Mouse (Mus musculus): ENCODE data around the gene Gpm6b.
A peak's percentile ranks its signal among the peaks of the same experiment; 100 is the strongest.

The Gpm6b gene

DNA sequence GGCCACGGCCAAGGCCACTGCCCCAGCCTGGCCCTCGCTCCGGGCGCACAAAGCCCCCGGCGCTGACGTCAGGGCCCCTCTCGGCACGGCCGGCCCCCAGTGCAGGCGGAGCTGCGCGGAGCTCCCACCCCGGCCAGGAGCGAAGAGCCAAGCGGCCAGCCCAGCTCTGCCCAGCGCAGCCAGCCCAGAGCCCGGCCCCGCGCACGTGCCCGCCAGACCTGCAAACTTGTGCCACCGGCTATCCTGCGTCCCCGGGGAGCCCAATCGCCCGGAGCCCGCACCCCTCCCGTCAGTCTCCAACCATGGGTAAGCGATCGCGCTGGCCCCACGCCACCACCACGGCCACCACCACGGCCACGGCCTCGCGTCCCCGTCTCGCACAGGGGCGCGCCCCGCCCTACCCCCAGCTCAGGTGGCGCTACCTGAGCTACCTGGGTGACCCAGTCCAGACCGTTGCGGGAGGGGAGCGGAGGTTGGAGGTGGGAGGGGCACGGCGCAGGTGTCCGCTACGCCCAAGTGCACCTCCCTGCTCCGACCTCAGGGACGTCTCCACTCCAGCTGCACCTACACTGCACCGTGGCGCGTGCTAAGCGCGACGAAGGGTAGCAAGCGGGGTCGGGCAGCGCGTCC lies at the start of gene Gpm6b:
Gene Gpm6b, plus strand, starts transcription at position 81 of the 630 bp plus-strand sequence.
- peak; percentile 5 for DNase-seq (ENCODE audit: low read depth, low spot score)

DNA sequence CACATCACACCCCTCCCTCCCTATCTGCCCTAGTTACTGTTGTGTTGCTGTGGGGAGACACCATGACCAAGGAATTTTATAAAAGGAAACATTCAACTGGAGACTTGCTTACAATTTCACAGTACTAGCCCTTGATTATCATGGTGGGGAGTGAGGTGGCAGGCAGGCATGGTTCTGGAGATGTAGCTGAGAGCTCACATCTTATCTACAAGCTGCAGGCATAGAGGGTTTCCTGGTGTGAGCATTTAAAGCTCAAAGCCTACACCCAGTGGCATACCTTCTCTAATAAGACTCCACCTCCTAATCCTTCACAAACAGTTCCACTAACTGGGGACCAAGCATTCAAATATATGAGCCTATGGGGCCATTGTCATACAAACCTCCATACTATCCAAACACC lies 42.4 kb upstream of the Gpm6b start:
- no peak for DNase-seq (ENCODE audit: low read depth, low spot score)

DNA sequence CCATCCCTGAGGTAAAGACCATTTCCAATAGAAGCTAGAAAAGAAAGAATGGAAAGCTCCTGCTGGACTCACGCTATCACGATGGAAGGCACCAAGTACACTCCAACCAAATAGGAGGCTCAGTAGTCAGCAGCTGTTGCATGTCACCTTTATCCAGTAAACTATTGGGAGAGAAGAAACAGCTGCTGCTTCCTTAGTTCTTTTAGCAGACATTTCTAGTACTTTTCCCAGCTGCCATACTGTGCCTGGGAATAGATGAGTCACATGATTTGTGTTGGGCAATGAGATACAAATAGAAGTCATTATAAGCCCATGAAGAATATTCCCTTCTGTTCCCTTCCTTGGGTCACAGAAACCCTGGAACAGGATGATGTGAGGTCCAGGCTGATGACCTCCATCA lies 40.4 kb upstream of the Gpm6b start:
- no peak for DNase-seq (ENCODE audit: low read depth, low spot score)

DNA sequence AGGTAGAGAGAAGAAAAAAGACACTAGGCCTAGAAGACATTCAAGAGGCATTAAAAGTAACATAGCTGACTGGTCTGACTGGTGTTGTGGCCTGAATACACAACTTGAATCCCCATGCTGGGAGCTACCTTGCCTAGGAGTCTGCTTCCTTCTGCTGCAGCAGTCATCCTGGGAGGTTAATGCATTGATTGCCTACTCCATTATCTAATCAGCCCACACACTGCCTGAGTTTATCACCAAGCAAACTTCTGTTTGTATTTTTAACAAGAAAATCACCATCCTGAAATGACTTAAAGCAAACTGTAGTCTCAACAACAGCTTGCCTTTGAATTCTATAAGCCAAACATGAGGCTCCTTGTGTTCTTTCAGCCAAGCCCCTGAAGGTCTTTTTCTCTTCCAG lies 38.9 kb upstream of the Gpm6b start:
- DNase-seq (ENCODE audit: low read depth, low spot score) = no peak

DNA sequence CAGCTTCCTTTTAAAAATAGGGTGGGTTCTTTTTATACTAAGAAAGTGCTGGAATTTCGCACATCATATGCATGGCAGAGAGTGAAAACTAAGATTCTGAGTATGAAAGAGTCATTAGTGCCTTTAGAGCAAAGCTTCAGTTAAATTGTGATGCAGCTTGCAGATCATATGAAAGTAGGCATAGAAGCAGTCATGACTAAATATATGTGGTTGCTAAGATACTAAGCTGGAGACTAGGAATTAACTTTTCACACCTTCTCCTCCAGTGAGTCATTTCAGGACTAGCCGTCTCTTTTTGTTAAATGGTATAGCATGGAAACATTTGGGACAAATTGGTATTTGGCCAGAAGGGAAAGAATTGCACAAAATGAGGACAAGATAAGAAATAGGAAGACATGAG lies 24.1 kb upstream of the Gpm6b start:
- DNase-seq (ENCODE audit: low read depth, low spot score) = no peak

DNA sequence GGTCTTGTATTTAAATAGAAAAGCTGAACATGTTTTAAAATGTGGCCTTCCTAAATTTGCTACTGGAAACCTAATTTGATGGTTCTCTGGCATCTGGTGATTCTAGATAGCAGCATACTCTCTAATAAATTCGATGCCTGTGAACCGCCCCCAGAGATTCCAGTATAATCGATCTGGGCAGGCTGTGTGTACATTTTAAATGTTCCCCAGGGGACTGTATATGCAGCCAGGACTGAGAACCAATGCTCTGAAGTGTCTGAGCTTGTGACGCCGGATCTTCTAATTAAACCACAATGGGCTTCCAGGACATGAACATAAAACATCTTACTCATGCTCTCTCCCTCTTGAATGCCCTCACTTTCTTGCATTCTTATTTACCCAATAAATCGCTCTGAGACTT lies 22.5 kb upstream of the Gpm6b start:
- DNase-seq (ENCODE audit: low read depth, low spot score) = no peak

DNA sequence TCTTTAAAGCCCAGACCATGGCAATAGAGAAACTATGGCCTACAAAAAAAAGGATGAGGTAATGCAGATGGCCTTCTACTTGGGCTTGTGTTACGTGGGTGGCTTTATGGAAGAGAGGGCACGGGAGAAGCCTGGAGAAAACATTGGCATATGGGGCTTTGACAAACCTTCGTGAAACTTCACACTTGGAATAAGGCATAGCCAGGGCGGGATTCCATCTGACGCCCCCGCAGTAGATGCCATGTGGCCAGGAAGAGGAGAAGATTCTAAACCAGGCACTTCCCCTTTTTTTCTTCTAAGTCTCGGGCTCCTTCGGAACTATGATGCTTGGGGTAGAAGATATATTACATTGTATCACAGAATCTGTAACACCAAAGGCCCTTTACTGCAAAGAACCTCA lies 22.0 kb upstream of the Gpm6b start:
- no peak for DNase-seq (ENCODE audit: low read depth, low spot score)

DNA sequence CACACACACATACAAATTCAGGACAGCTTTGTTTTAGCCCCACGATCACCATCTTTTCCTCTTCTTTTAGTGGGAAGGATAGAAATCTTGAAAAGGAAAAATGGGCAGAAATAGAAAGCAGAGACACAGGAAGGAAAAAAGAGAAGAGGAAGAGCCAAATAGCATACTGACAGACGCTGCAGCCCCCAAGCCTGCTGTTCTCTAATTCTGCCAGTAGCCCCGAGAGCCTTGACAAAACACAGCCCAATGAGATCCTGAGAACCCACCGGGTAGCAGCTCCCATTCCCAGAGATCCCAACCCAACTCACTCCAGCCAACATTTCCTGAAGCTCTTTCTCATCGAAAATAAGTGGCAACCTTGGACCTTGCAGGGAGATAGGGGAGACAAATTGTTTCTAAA lies 19.4 kb upstream of the Gpm6b start:
- DNase-seq (ENCODE audit: low read depth, low spot score) = no peak

DNA sequence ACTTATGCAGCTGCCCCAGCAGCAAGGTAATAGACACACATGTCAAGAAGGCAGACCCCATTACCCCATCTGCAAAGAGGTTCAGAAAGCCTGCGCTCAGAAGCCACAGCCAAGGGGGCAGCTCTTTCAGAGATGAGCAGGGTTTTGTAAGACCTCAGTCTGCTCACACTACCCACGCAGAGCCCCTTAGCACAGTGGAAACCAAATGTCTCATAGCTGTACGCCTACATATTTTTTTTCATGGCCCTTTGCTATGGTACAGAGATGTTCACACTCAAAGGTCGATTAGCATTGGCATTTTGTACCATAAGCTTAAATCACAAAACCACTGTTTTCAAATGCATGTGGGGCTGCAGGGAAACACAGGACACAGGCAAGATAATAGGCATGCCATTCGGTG lies 11.9 kb upstream of the Gpm6b start:
- DNase-seq (ENCODE audit: low read depth, low spot score) = no peak

DNA sequence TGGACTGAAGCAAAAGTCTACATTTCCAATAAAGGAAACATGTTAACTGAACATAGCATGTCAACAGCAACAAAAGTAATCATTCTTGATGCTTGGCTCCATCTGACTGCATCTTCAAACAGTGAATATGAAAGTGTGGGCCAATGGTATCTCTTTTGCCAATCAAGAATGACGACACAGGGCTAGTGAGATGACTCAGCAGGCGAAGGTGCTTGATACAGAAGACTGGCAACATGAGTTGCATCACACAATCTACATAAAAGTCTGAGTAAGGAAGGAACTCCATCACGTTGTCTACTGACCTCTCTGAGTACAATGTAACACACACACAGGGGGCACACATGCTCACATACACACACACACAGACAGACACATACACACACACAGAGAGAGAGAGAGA lies 9.0 kb upstream of the Gpm6b start:
- no peak for DNase-seq (ENCODE audit: low read depth, low spot score)

DNA sequence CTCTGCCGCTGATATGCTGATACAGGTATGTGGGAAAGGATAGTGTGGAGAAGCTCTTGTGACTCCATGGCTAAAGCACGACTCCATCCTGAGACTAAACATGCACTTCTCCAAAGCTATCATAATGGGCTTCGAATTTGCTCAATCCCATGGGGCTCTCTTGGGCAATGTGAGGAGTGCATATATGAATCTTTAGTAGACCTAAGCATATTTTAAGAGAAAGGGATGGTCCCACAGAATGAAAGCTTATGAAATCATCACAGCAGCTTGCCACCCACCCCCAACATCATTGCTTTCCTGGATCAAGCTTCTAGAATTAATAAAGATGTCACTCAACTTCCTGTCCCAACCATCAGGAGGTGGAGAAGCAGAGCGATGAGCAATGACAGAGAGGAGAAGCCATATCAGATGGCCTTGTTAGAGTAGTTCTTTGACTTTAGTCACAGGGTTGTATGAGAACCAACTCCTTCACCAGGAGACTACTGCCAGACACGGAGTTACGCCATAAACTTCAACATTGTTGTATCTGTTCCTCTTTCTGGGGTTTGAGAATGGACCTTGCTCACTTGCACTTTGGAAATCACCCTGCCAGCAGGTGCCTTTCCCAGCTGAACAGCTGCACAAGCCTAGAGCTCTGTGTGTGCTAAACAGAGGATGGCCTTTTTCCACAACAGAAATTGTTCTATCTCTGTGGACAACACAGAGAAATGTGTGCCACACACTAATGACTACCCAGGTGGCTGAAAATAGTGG lies 8.0 kb upstream of the Gpm6b start:
- no peak for DNase-seq (ENCODE audit: low read depth, low spot score)

DNA sequence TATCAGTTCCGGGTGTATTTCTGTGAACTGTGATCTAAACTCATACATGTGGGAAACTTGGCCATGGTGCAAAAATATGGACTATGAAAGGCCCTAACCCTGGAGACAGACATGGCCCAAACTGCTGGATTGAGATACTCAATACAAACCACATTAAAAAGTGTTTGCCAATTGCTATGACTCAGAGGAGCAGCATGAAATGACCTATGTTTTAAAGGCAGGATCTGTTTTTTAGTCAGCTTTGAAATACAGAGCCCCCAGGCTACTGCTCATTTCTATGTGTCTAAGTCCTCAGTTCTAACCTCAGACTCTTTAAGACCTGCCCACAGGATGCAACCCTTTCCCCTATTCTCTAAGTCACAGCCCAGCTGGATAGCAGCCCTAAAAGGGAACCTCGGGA lies 2.6 kb upstream of the Gpm6b start:
- DNase-seq (ENCODE audit: low read depth, low spot score) = no peak

DNA sequence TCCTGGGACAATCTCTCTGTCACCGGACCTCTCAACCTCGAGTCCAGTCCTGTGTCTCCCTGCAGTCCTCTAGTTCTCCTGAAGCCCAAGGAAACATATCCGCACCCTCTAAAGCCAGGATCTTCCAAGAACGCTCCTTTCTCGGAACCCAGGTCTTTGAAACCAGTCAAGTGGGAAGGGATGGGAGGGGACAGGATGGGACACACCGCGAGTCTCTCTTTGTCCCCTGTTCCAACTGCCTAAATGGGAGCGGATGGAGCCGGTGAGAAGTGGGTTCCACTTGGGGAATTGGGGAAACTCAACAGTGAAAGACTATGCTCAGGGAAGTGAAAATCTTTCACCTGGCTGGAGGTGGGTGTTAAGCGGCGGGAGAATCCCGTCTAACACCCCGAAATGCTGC lies 809 bp downstream of the Gpm6b start:
- DNase-seq (ENCODE audit: low read depth, low spot score) = no peak

DNA sequence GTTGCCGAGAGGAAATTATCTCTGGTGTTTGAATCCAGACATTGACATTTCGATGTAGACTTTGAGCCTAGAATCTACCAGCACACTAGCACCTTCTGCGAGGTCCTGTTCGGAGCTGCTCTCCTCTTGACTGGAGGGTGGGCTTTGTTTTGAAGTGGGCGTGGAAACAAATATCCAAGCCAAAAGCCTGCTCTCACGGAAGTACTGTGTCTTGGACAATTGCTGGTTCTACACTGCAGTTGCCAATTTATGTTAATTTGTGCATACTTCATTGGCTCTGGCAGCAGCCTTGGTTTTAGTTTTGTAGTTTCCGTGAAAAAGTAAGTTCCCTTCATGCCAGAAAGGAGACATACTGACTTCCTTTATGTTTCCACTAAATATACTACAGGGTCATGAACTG lies 2.0 kb downstream of the Gpm6b start:
- no peak for DNase-seq (ENCODE audit: low read depth, low spot score)

DNA sequence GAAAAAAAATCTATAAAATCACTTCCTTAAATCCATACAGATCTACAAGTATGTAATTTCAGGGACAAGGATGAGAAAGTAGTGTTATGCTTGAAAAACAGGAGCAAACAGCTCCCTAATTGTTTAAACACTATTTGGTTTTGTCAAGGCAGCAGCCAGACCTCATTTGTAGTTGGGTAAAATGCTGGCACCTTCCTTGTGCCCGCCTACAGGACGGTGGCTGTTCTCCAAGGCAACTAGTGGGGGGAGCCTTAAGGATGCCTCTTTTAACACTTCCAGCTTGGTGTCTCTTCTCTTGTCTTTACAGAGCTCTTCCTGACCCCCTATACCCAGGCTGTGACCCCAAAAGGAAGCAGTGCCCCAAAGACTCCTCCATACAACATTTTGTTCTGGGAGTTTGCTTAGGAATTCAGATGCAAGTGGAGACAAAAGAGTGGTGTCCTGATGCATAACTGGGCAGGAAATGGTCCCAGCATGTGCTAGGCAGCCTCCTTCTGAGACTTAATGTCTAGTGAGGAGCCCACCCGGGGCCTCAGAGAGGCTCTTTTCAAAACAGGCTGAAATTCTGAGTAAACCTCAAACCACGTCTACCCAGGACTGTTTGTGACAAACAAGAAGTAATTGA lies 4.7 kb downstream of the Gpm6b start:
- peak; percentile 43 for DNase-seq (ENCODE audit: low read depth, low spot score)

DNA sequence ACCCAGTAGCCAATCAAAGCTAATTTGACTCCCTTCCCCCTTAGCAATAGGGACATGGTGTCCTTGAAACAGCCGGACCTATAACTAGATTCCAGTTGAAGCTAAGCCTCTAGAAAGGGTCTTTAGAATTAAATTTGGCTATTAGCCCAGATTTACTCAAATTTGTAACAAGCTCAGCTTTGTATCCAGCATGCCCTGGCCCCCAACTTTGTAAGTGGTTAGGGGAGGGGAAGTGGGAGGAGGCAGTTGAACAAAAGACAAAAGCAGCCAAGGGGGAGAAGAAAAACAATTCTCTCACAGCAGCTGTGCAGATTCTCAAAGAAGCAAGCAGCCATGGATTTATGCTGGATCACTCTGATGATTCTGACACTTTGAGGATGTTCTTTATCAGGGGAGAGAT lies 32.8 kb downstream of the Gpm6b start:
- no peak for DNase-seq (ENCODE audit: low read depth, low spot score)

DNA sequence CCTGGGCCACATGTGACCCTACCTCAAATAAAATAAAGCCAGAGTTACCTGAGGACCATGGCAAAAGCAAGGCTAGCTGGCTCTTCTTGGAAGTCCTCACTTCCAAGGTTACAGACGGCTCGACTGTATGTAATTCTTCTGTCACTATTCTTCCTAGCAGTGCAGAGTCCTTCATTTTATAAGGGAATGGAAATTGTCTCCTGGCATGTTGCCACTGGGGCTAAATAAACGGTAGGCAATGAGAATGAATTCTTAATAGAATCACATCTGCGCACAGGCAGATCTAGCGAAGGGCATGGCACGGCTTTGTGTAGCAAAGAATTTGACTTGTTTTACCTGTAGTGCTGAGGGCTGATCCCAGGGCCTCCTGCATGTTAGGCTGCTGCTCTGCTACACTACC lies 33.9 kb downstream of the Gpm6b start:
- DNase-seq (ENCODE audit: low read depth, low spot score) = no peak

DNA sequence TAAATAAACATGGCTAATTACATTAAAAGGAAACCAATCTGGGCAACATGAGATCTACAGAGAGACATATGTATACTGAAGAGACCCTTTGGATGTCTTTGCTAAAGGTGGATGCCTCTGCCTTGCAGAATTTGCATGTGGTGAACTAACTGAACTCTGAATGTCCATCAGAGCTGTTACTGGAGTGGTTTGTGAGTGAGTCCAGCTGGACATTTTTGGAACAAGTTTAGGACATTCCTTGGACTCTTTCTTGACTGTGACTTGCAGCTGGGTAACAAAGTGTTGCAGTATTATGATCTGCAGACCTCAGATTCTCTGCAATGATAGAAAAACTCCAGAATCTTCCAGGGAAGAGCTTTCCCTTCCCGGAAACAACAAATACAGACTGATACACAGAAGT lies 41.1 kb downstream of the Gpm6b start:
- DNase-seq (ENCODE audit: low read depth, low spot score) = no peak

DNA sequence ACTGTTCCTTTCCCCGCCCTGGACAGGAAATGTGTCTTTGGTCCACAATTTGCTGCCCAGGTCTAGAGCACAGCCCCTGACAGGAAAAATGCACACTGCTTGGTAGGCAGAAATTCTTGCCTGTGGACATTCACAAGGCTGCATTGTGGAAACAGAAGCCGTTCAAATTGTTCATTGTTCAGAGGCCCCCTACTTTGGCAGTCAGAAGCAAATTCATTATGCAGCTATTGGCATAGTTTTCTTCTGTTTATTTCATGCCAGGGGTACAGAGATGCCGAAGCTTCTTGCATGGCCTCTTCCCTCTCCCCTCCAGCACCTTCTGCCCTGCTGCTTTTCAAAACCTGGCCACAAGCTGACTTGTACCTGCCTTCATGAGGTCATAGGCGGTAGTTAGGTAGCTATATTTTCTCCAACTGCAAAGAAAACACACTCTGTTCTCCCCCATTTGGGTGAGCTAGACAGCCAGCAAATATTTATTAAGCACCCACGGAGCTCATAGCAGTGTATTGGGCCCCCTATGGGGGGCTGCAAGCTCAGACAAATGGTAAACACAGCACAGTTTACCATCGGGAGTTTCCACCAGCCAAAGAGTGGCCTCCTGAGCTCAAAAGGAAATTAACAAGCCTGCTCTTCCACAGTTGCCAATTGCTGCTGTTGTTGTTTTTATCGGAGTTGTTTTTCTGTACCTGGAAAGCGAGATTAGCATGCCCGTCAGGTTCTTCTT lies 48.2 kb downstream of the Gpm6b start:
- no peak for DNase-seq (ENCODE audit: low read depth, low spot score)

DNA sequence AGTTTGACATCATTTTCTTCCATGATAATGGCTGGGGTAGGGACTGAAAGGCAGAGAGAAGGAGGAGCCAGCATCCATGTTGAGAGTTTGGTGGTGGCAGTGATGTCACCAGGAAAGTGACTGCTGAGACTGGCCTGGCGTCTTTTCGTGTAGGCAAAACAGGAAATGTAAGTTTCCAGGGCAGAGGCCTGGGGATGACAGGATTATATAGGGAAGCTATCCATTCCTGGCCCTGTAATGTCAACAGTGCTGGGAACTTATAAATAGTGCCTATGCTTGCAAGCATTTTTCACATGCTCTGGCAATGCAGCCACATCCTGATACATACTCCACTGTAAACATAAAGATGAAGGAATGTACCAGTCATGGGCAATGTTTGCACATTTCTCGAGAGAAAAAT lies 52.6 kb downstream of the Gpm6b start:
- DNase-seq (ENCODE audit: low read depth, low spot score) = no peak

DNA sequence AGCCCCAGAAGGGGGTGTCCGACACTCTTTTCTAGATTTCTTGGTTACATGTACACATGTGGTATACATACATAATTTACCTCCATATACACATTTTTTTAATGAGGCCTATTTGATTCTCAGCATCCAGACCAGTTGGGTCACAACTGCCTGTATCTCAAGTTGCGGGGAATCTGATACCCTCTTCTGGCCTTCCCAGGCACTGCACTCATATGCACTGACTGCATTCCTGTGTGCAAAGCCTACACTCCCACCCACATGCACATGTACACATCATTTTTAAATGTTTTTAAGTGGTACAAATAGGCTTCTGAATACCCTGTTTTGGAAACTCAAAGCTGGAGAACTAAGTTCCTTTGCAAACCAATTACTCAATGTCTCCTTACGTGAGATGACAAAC lies 54.8 kb downstream of the Gpm6b start:
- peak; percentile 9 for DNase-seq (ENCODE audit: low read depth, low spot score)

DNA sequence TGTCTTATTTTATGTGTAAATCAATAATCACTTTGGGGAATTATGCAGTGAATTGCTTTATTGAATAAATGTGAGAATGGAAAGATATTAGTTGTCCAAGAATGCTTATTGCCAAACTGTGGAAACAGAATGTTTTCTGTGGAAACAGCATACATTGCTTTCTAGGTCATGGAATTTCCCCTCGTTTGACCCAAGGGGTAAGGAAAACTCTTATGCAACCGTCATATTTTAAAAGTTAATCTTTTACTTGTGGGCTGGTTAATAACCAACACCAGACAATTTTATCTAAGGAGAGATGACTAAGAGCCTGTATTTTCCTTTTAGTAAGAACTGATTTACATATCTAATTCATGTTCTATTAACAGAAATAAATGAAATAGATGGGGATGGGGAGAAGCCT lies 64.1 kb downstream of the Gpm6b start:
- DNase-seq (ENCODE audit: low read depth, low spot score) = no peak

DNA sequence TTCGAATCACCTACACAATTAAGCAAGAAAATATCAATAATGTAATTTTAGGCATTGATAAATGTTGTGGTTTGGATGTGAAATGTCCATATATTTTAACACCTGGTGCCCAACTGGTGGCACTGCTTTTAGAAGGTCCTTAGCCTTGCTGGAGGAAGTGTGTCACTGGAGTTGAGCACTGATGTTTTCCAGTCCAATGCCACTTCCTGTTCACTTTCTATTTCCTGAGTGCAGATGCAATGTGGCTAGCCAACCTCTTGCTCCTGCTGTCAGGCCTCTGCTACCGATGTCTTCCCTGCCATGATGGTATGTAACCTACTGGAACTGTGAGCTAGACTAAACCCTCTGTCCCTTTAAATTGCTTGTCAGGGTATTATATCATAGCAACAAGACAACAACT lies 65.6 kb downstream of the Gpm6b start:
- no peak for DNase-seq (ENCODE audit: low read depth, low spot score)
